Mouse (Mus musculus) lung, embryonic 16.5 days (tissue): ENCODE data around the gene AB124611. TPM values are rescaled to one million over a fixed set of nuclear protein-coding genes. Genes with fewer than 3 reads are reported as not detected.

Source experiments
- ATAC-seq: fragments of 200-750 bp; cut with Nextera tagmentation; 2 replicates; pipeline ENCODE4 v1.8.0; 2017; ENCODE audit warnings: low read depth, mild to moderate bottlenecking, moderate library complexity
- H3K27ac ChIP-seq: fragments of 300-500 bp; sonication (generic); 2 replicates; pipeline ENCODE4 v1.5.1; 2014; ENCODE audit warnings: mild to moderate bottlenecking, control low read depth, low read length
- H3K27me3 ChIP-seq: fragments of 300-500 bp; sonication (generic); 2 replicates; pipeline ENCODE4 v1.6.1; 2014; ENCODE audit warnings: low read depth, low read length, mixed read lengths; ENCODE audit not compliant: control insufficient read depth, insufficient read depth
- H3K36me3 ChIP-seq: fragments of 300-500 bp; sonication (generic); 2 replicates; pipeline ENCODE4 v1.6.1; 2014; ENCODE audit warnings: low read length; ENCODE audit not compliant: control insufficient read depth, insufficient read depth
- H3K4me1 ChIP-seq: fragments of 300-500 bp; sonication (generic); replicated peaks from 2 replicates; pipeline ENCODE4 v1.6.1; 2014; ENCODE audit warnings: low read length, mixed read lengths; ENCODE audit not compliant: control insufficient read depth, insufficient read depth
- H3K4me2 ChIP-seq: fragments of 300-500 bp; sonication (generic); 2 replicates; pipeline ENCODE4 v1.6.1; 2014; ENCODE audit warnings: low read depth, low read length, control low read depth
- H3K4me3 ChIP-seq: fragments of 300-500 bp; sonication (generic); 2 replicates; pipeline ENCODE4 v1.5.1; 2014; ENCODE audit warnings: mild to moderate bottlenecking, low read length, control low read depth
- H3K9ac ChIP-seq: fragments of 300-500 bp; sonication (generic); 2 replicates; pipeline ENCODE4 v1.6.1; 2014; ENCODE audit warnings: low read length, control low read depth
- H3K9me3 ChIP-seq: fragments of 300-500 bp; sonication (generic); 2 replicates; pipeline ENCODE4 v1.6.1; 2016; ENCODE audit warnings: low read length; ENCODE audit not compliant: control insufficient read depth
- WGBS: fragments of 180-500 bp; shearing (Covaris S2); extraction: QIAGEN DNeasy Blood & Tissue Kit; methylation state at CpG from one replicate; pipeline ENCODE4 v1.1.7; 2014; 5-methylcytosine and 5-hydroxymethylcytosine counted together
- polyA plus RNA-seq: library from polyadenylated mRNA; unstranded; fragments of >200 nt; fragmentation: Nextera tagmentation; extraction: Ambion mirVana; gene quantifications from 2 replicates; pipeline ENCODE4 v1.2.1, GENCODE M21; 2015

AB124611 gene
- polyA plus RNA-seq, 1 experiment from 2014 or later = 4.0 TPM

DNA sequence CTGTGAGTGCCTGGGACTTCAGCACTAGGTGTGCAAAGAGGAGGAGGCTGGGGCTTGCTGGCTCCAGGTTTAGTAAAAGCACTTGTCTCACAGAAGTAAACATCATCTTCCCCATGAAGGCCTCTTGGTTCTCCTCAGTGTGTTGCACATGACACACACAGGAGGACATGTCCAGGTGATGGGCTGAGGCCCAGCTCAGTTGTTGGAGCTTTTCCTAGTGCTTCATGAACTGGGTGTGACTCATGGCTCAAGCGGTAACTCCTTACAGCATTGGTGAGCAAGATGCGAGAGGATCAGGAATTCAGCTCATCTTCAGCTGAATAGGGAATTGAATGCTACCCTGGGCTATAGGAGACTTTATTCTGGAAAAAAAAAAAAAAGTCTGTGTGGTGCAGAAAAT, 28.3 kb upstream of the AB124611 start:
- H3K27ac ChIP-seq = no peak overlapping the region
- no peaks in the 10 kb centered on the region for H3K27me3 ChIP-seq

DNA sequence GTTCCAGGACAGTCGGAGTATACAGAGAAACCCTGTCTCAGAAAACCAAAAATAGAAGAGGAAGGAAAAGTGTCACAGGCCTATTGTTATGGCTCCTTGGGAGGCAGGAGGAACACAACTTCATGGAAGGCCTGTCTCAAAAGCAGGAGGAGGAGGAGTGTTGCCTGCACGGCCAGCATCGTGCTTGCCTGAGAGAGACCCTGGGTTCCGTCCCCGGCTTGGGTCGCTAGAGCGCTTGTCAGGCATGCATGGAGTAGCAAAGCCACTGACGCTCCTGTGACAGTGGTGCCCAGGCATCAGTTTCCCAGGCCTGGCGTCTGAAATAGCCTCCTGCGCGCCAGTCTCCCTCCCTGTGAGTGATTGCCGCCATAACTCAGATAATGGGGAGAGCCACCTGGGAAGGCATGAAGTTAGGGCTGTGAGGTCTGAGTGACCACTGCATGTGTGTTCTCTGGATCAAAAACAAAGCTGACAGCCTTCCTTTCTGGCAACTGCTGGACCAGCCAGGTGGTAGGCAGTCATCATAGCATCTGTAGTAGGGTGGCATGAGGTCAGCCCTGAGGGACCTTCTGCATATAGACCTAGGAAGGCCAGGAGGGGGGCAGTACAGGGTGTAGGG, 27.6 kb upstream of the AB124611 start:
- ATAC-seq = no peak
- Histone ChIP-seq H3K9ac (no peak overlapping the region), H3K27me3 (no peaks in the 10 kb centered on the region), H3K4me2 (no peak overlapping the region), H3K27ac (no peak overlapping the region), H3K4me1 (no peaks in the 10 kb centered on the region), H3K9me3 (no peaks in the 10 kb centered on the region), H3K4me3 (no peak overlapping the region), H3K36me3 (peaks cover 16% of the 10 kb centered on the region)
- 88% methylated on average over 12 of the region's 12 CpGs for WGBS

More for the DNA sequence above, 28.3 kb upstream of the AB124611 start:
- Histone ChIP-seq H3K36me3 (peaks cover 14% of the 10 kb centered on the region), H3K4me2 (no peak overlapping the region), H3K4me1 (no peaks in the 10 kb centered on the region), H3K9ac (no peak overlapping the region), H3K4me3 (no peak overlapping the region), H3K9me3 (no peaks in the 10 kb centered on the region)
- 91% methylated on average over 2 of the region's 2 CpGs for whole genome bisulfite sequencing
- no peak for ATAC-seq

DNA sequence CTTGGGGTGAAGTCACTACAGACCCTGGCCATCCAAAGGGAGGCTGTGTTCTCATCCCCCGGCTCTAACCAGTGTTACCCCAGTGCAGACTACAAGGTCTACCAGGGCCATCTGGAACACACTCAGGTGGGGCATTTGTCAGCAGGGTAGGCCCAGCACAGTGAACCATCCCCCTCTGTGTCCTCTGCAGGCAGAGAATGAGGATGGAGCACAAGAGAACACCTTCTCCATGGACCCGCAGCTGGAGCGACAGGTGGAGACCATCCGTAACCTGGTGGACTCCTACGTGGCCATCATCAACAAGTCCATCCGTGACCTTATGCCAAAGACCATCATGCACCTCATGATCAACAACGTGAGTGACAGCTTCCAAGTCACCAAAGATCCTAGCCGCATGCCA, 22.6 kb upstream of the AB124611 start:
- 93% methylated on average over 8 of the region's 8 CpGs for WGBS
- H3K9me3 ChIP-seq = no peaks in the 10 kb centered on the region
- H3K4me2 ChIP-seq = no peak overlapping the region
- H3K27ac ChIP-seq = no peak overlapping the region
- H3K27me3 ChIP-seq = no peaks in the 10 kb centered on the region
- H3K4me3 ChIP-seq = no peak overlapping the region
- H3K9ac ChIP-seq = no peak overlapping the region
- H3K36me3 ChIP-seq = peaks cover 42% of the 10 kb centered on the region
- ATAC-seq = no peak
- no peaks in the 10 kb centered on the region for H3K4me1 ChIP-seq

DNA sequence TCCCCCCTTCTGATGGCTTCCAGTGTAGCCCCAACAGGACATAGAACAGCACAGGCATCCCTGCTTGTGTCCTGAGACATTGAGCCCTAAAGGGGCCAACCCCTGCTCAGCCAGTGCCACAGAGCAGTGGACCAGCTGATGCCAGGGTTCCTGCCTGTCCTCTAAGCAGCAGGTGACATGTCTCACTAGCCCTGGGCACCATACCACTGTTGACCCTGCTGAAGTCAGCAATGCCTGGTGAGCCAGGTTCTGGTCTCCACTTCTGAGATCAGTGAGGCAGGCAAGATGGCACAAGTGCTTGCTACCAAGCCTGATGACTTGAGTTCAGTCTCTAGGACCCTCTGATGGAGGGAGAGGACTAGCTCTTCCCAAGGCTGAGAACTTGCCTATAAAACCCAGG, 20.2 kb upstream of the AB124611 start:
- peaks cover 8% of the 10 kb centered on the region for H3K4me1 ChIP-seq
- peaks cover 31% of the 10 kb centered on the region for H3K36me3 ChIP-seq
- no peak overlapping the region for H3K4me3 ChIP-seq
- H3K4me2 ChIP-seq = no peak overlapping the region
- no peak overlapping the region for H3K9ac ChIP-seq
- ATAC-seq = no peak
- H3K9me3 ChIP-seq = no peaks in the 10 kb centered on the region
- H3K27ac ChIP-seq = no peak overlapping the region
- H3K27me3 ChIP-seq = no peaks in the 10 kb centered on the region

DNA sequence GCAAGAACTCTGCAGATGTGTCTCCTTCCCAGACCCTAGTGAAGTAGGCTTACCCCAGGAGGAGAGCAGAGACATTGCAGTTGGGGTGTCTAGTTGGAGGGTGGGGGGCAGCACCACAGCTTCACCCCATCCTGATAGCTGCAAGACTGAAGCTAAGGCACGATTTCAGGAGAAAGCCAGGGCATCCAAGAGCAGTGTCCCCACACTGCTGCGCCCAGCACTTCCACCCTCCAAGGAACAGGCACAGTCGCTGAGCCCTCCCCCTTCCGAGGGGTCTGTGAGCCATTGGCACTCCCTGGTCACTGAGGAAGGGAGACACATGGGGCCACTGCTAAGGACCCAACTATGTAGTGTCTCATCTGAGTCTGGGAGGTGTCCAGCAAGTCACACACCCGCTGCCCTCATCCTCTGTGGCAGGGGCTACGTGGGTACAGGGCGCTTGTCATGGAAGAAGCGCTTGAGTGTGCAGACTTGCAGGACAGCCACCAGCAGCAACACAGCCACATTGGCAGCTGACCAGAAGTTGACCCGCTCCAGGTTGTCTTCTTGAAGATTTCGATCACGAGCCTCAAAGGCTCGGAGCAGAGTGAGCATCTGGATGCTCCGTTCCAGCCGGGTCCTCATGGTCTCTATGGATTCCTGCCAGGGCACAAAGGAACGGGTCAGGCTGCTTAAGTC, 18.1 kb upstream of the AB124611 start:
- no peak overlapping the region for H3K4me2 ChIP-seq
- H3K9ac ChIP-seq = no peak overlapping the region
- peaks cover 11% of the 10 kb centered on the region for H3K4me1 ChIP-seq
- no peak overlapping the region for H3K4me3 ChIP-seq
- 87% methylated on average over 15 of the region's 15 CpGs for WGBS
- H3K27me3 ChIP-seq = no peaks in the 10 kb centered on the region
- no peak overlapping the region for H3K27ac ChIP-seq
- ATAC-seq = no peak
- peaks cover 31% of the 10 kb centered on the region for H3K36me3 ChIP-seq
- H3K9me3 ChIP-seq = no peaks in the 10 kb centered on the region

DNA sequence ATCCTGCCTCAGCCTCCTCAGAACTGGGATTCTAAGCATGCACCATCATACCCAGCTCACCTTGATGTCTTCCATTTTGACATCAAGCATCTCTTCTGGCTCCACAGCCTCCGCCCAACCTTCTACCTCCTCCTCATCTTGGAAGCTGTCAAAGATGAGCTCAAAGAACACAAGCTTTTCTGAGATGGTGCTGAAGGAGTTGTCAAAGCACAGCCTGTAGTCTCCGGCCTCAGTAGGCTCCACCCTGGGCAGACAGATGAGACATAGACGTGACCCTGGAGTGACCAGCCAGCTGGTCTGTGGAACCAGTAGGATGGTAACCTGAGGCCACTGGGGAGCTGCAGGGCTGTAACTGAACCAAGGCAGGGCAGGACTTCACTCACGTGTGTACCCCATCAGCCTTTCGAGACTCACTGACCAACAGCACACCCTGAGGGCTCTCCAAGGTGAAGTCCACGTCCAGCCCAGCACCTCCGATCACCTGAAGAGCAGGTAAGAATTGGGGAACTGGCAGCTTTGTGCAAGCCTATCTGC, 17.0 kb upstream of the AB124611 start:
- peaks cover 25% of the 10 kb centered on the region for H3K36me3 ChIP-seq
- peak overlapping the region; percentile 74 for H3K4me3 ChIP-seq
- no peak for ATAC-seq

DNA sequence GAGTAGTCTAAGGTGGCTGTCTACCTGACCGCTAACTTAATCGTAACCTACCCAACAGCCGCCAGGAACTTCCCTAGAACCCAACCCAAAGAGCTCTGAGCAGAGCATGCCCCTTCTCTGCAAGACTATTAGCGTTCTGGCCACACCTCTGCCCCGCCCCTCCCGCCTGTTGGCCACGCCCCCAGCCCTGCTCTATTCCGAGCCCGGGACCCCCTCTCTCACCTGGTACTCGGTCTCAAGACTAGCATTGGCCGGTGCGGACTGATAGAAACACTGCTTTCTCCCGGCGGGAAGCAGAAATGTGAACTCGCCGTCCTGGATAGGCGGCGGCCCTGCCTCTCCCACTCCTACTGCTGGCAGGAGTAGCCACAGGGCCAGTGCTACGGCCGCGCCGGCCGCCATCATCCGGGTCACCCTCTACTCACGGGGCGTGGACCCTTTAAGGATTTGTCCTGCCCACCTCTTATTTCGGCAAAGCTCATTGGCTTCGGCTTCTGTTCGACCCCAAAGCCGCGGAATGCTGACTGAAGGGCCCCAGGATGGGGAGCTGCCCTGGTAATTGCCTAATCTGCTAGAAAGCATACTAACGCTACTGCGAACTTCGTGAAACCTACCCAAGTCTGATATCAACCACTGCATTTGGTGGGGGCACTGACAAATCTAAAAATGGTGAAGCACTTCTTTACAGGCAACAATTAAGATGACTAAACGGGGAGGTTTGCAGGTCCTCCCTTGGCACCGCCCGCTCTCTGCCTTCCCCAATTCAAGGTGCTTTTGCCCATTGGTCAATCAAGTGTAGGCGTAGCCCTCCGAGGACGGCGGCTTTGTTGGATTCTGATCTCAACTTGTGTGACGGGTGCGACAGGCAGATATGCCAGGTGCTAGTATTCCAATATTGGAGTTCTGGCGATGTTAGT, 15.9 kb upstream of the AB124611 start, which contains the start of gene Tmed1:
Gene Tmed1 (minus strand): TSS at position 481 of the 917 bp plus-strand sequence.
- Histone ChIP-seq H3K9ac (peak within 1 kb of the TSS; percentile 83), H3K4me1 (peaks cover 11% of the 10 kb centered on the region), H3K4me2 (peak within 1 kb of the TSS; percentile 89), H3K36me3 (peaks cover 19% of the 10 kb centered on the region), H3K4me3 (peak within 1 kb of the TSS; percentile 74), H3K27ac (peak within 1 kb of the TSS; percentile 93), H3K9me3 (no peaks in the 10 kb centered on the region), H3K27me3 (no peaks in the 10 kb centered on the region)
- under 1% methylated on average over 44 of the region's 44 CpGs for WGBS
- peak; percentile 98 for ATAC-seq

More for the DNA sequence above, 17.0 kb upstream of the AB124611 start:
- Histone ChIP-seq H3K27me3 (no peaks in the 10 kb centered on the region), H3K9me3 (no peaks in the 10 kb centered on the region), H3K4me1 (peaks cover 11% of the 10 kb centered on the region), H3K4me2 (peak overlapping the region; percentile 89), H3K9ac (peak overlapping the region; percentile 83), H3K27ac (no peak overlapping the region)
- WGBS = 66% methylated on average over 7 of the region's 7 CpGs

DNA sequence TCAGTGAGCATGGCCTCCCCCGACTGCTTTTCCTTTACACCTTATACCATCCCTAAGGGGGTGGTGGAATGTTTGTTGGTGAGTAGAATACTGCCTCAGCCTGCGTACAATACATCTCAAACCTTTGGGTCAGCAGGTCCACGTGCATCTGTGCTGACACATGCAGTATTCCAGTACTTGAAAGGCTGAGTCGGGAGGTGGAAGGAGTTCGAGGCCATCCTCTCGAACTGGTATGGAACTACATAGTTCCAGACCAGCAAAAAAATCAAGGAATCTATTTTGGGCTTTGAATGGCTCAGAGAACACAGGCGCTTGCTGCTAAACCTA, 15.3 kb upstream of the AB124611 start:
- peak overlapping the region; percentile 74 for H3K4me3 ChIP-seq
- peaks cover 11% of the 10 kb centered on the region for H3K4me1 ChIP-seq
- H3K27me3 ChIP-seq = no peaks in the 10 kb centered on the region
- peak overlapping the region; percentile 93 for H3K27ac ChIP-seq
- WGBS = 3% methylated on average over 7 of the region's 7 CpGs
- H3K9ac ChIP-seq = peak overlapping the region; percentile 83
- ATAC-seq = no peak
- no peaks in the 10 kb centered on the region for H3K9me3 ChIP-seq
- peaks cover 14% of the 10 kb centered on the region for H3K36me3 ChIP-seq
- H3K4me2 ChIP-seq = peak overlapping the region; percentile 89

DNA sequence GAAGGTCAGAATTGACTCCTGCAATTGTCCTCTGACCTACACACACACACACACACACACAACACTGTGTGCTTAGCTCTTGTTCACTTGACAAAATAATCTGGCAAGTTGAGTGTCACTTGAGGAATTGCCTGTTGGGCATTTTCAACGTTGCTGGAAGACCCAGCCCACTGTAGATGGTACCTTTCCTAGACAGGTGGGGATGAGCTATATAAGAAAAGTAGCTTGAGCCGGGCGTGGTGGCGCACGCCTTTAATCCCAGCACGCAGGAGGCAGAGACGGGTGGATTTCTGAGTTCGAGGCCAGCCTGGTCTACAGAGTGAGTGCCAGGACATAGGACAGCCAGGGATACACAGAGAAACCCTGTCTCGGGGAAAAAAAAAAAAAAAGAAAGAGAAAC, 14.9 kb upstream of the AB124611 start:
- 68% methylated on average over 9 of the region's 9 CpGs for WGBS
- peak overlapping the region; percentile 93; the same call in 1 of the 2 replicates for H3K27ac ChIP-seq
- H3K4me2 ChIP-seq = peak overlapping the region; percentile 89
- peaks cover 12% of the 10 kb centered on the region; the same call in 1 of the 2 replicates for H3K36me3 ChIP-seq
- no peak for ATAC-seq
- no peaks in the 10 kb centered on the region for H3K27me3 ChIP-seq
- peak overlapping the region; percentile 83 for H3K9ac ChIP-seq
- H3K4me3 ChIP-seq = peak overlapping the region; percentile 74
- H3K4me1 ChIP-seq = peaks cover 11% of the 10 kb centered on the region
- no peaks in the 10 kb centered on the region for H3K9me3 ChIP-seq
